Mouse (Mus musculus) limb, embryonic 12.5 days (tissue): Measurements from ENCODE around the gene Eif4enif1. TPM values are rescaled to one million over a fixed set of nuclear protein-coding genes. Genes with fewer than 3 reads are reported as not detected.
A peak's percentile ranks its signal among the peaks of the same experiment; 100 is the strongest.
"Not testable (repeated sequence)": the region's sequence is repeated elsewhere in the genome, so short reads cannot be mapped to it uniquely, and the experiment has no call there.

Experiments used
- ATAC-seq: fragments of 200-750 bp; cut with Nextera tagmentation; 2 replicates; pipeline ENCODE4 v1.8.0; 2017; ENCODE audit warnings: low read depth, moderate TSS enrichment; ENCODE audit not compliant: insufficient number of reproducible peaks, insufficient read depth, low FRiP score, low TSS enrichment
- H3K27ac ChIP-seq: fragments of 300-500 bp; sonication (generic); 2 replicates; pipeline ENCODE4 v1.5.1; 2016; ENCODE audit warnings: mild to moderate bottlenecking, moderate library complexity
- H3K27me3 ChIP-seq: fragments of 300-500 bp; sonication (generic); 2 replicates; pipeline ENCODE4 v1.6.1; 2016; ENCODE audit warnings: mild to moderate bottlenecking, moderate library complexity
- H3K36me3 ChIP-seq: fragments of 300-500 bp; sonication (generic); 2 replicates; pipeline ENCODE4 v1.6.1; 2016; ENCODE audit warnings: mild to moderate bottlenecking, moderate library complexity
- H3K4me1 ChIP-seq: fragments of 300-500 bp; sonication (generic); replicated peaks from 2 replicates; pipeline ENCODE4 v1.6.1; 2016
- H3K4me2 ChIP-seq: fragments of 300-500 bp; sonication (generic); 2 replicates; pipeline ENCODE4 v1.6.1; 2016; ENCODE audit warnings: mild to moderate bottlenecking, moderate library complexity
- H3K4me3 ChIP-seq: fragments of 300-500 bp; sonication (generic); replicated peaks from 2 replicates; pipeline ENCODE4 v1.5.1; 2016; ENCODE audit warnings: mild to moderate bottlenecking
- H3K9ac ChIP-seq: fragments of 300-500 bp; sonication (generic); replicated peaks from 2 replicates; pipeline ENCODE4 v1.6.1; 2016; ENCODE audit warnings: mild to moderate bottlenecking, moderate library complexity
- H3K9me3 ChIP-seq: fragments of 300-500 bp; sonication (generic); 2 replicates; pipeline ENCODE4 v1.6.1; 2016; ENCODE audit warnings: mild to moderate bottlenecking, moderate library complexity
- WGBS: fragments of 180-500 bp; shearing (Covaris S2); methylation state at CpG from one replicate; pipeline ENCODE4 v1.1.7; 2016; 5-methylcytosine and 5-hydroxymethylcytosine counted together
- polyA plus RNA-seq: library from polyadenylated mRNA; unstranded; fragments of >200 nt; fragmentation: Nextera tagmentation; extraction: Ambion mirVana; gene quantifications from 2 replicates; pipeline ENCODE4 v1.2.1, GENCODE M21; 2016

Gene Eif4enif1
- polyA plus RNA-seq = 66.8 and 80.7 TPM in 2 replicates

DNA sequence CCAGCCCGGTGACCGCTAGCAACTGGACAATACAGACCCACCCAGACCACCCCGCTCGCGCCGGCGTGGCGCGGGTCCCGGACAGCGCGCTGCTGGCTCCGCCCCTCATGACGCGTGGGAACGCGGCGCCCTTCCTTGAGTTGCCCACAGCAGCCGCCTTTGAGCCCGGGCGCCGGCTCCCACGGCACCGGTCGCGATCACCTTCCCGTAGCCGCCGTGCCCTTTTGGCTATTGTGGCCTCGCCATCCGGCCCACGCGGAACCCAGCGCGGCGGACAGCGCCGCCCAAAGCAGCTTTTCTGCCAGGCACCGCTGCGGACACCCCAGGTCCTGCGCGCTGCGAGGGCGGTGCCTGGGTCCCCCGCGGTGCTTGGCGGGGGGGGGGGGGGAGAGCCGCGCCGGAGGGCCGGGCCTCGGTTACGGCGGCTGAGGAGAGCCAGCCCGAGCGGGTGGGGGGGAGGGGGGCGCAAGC, at the start of gene Eif4enif1:
Gene Eif4enif1 (plus strand): TSS at position 162 of the 471 bp plus-strand sequence.
- peaks cover 27% of the 10 kb centered on the region for H3K36me3 ChIP-seq
- peak; percentile 44 for ATAC-seq
- peak within 1 kb of the TSS; percentile 44 for H3K9ac ChIP-seq
- H3K4me2 ChIP-seq = peak within 1 kb of the TSS; percentile 39
- no peaks in the 10 kb centered on the region for H3K27me3 ChIP-seq
- peak within 1 kb of the TSS; percentile 24; the same call in 1 of the 2 replicates for H3K27ac ChIP-seq
- 0 out of 2 replicates have a peak, but pooled peaks cover 5% of the 10 kb centered on the region for H3K4me1 ChIP-seq
- no peaks in the 10 kb centered on the region for H3K9me3 ChIP-seq
- peak within 1 kb of the TSS; percentile 41 for H3K4me3 ChIP-seq
- whole genome bisulfite sequencing = under 1% methylated on average over 45 of the region's 57 CpGs

DNA sequence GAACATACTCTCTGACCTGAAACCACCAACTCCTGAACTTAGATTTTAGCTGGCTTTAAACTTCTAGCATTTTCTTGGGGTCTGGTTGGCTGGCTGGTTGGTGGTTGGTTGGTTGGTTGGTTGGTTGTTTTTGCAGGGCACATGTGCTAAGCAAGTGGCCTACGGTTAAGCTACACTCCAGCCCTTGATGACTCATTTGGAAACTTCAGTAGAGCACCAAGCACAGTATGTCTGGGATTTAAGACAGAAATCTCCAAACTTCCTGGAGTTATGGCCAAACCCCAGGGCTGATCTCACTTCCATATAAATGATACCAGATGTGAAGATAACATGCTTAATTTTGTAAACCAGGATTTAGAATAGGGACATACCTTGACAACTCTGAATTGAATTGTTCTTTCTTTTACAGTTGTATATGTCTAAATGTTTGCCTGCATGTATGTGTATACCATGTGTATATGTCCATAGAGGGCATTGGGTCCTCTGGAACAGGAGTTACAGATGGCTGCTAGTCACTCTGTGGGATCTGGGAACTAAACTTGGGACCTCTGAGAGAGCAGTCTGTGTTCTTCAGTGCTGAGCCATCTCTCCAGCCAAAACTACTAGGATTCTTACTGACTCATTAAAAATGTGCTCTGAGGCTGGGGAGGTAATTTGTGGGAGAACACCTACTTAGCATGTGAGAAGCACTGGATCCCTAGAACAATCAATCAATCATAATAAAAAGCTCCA, 48.4 kb upstream of the Eif4enif1 start:
- WGBS = 72% methylated on average over 1 of the region's 1 CpGs
- peak; percentile 44; the same call in 1 of the 2 replicates for ATAC-seq
- not testable (repeated sequence) for H3K9ac ChIP-seq, H3K4me3 ChIP-seq, H3K4me2 ChIP-seq, H3K4me1 ChIP-seq, H3K27ac ChIP-seq, H3K27me3 ChIP-seq
- Histone ChIP-seq H3K36me3 (peaks cover 13% of the 10 kb centered on the region), H3K9me3 (peaks cover 19% of the 10 kb centered on the region)

DNA sequence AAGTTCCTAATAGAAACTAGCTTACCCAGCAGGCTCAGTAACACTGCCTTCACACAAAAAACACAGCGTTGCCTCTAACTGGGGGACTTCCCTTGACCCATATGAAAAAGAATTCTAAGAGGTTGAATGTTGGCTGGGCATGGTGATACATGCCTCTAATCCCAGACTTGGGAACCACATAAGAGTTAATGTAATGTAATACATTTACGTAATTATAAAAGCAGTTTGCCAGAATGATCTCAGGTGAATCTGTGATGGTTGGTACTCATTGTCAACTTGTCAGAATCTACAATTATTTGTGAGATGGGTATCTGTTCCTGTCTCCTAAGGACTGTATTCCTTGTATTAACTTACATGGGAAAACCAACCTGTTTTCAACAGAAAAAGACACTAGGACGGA, 45.2 kb upstream of the Eif4enif1 start:
- not testable (repeated sequence) for H3K27ac ChIP-seq, H3K4me1 ChIP-seq, H3K9ac ChIP-seq, H3K36me3 ChIP-seq, ATAC-seq, H3K27me3 ChIP-seq, H3K4me2 ChIP-seq, H3K4me3 ChIP-seq
- 91% methylated on average over 3 of the region's 3 CpGs for WGBS
- H3K9me3 ChIP-seq = peaks cover 15% of the 10 kb centered on the region

DNA sequence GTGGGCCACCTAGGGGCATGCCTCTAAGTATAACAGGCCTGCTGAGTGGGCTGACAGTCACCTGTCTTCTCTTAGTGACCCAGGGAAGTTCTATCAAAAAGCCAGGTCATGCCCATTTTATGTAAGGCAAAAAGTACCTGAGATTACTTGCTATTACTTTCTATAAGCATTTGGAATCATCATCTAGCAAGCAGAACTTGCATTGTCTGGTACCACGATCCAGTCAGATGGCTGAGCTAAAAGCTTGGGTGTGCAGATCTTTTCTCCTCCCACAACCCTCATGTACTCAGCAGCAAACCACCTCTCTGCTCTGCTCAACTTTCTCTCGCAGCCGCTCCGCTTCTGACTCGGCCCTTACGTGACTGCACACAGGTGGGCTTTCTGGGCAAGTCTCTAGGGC, 44.2 kb upstream of the Eif4enif1 start:
- H3K4me2 ChIP-seq, H3K27ac ChIP-seq, H3K4me1 ChIP-seq, H3K4me3 ChIP-seq, H3K27me3 ChIP-seq, H3K9ac ChIP-seq, ATAC-seq, H3K36me3 ChIP-seq: not testable (repeated sequence)
- H3K9me3 ChIP-seq = peaks cover 21% of the 10 kb centered on the region
- 93% methylated on average over 6 of the region's 6 CpGs for WGBS

DNA sequence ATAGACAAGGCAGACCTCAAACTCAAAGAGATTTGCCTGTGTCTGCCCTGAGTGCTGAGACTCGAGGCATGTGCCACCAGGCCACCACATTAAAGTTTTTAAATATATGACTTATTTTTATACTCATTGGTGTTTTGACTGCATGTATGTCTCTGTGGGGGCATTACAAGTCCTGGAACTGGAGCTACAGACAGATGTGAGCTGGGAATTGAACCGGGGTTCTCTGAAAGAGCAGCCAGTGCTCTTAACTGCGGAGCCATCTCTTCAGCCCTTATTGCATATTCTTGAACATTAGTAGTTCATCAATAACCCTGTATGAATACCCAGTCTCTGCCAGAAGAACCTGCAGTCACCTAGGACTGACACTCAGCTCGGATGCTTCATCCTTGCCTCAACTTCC, 43.4 kb upstream of the Eif4enif1 start:
- not testable (repeated sequence) for H3K36me3 ChIP-seq, ATAC-seq, H3K4me3 ChIP-seq, H3K4me1 ChIP-seq, H3K4me2 ChIP-seq, H3K27ac ChIP-seq, H3K27me3 ChIP-seq, H3K9ac ChIP-seq
- peaks cover 17% of the 10 kb centered on the region for H3K9me3 ChIP-seq
- 79% methylated on average over 4 of the region's 4 CpGs for WGBS

DNA sequence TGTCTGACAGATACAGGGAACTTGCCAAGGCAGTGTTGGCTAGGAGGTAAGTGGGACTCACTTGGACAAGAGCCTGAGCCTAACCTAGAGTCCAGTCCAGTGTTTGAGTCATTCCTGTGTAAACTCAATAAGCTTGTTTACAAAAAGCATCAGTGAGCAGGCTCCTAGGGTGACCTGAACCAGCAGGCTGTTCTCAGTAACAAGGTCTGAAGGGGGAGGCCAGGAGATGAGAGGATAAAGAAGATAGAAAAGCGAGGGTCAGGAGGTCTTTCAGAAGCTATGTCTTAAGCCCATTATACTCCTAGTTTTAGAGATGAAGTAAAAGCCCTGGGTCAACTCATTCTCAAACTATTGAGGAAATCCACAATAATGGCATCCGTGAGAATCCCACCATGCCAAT, 40.8 kb upstream of the Eif4enif1 start:
- not testable (repeated sequence) for H3K4me2 ChIP-seq, H3K4me1 ChIP-seq, H3K27ac ChIP-seq, H3K27me3 ChIP-seq, H3K4me3 ChIP-seq, H3K36me3 ChIP-seq, ATAC-seq, H3K9ac ChIP-seq
- peaks cover 17% of the 10 kb centered on the region for H3K9me3 ChIP-seq
- 66% methylated on average over 1 of the region's 2 CpGs for WGBS

DNA sequence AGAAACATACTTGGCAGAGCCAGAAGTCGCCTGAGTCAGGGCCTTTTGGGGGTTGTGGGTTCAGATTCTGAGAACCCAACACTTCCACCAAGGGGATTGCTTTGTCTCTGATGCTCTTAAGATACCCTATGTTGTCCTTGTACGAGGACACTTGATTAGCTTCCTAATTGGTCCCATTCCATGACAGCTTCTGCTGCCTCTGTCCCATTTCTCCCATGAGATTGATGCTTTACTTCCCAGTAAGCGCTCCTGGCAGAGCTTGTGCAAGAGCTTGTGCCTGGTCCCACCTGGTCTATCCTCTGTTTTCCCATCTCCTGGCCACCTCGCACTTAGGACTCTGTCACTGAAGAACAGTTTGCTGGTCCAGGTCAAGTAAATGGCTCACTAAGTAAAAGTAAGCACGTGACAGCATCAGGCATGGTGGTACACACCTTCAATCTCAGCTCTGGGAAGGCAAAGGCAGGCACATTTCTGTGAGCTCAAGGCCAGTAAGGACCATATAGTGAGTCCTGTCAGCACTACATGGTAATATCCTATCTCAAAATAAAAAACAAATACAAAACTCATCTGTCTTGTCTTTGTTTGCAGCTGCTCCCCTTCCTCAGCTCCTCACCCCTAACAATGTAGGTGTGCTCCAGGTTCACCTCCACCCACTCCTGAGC, 39.8 kb upstream of the Eif4enif1 start:
- not testable (repeated sequence) for H3K27me3 ChIP-seq, H3K36me3 ChIP-seq, H3K27ac ChIP-seq, H3K4me2 ChIP-seq, H3K9ac ChIP-seq, H3K4me3 ChIP-seq, H3K4me1 ChIP-seq
- peak; percentile 38; the same call in 1 of the 2 replicates for ATAC-seq
- 71% methylated on average over 5 of the region's 5 CpGs for WGBS
- H3K9me3 ChIP-seq = peaks cover 18% of the 10 kb centered on the region

DNA sequence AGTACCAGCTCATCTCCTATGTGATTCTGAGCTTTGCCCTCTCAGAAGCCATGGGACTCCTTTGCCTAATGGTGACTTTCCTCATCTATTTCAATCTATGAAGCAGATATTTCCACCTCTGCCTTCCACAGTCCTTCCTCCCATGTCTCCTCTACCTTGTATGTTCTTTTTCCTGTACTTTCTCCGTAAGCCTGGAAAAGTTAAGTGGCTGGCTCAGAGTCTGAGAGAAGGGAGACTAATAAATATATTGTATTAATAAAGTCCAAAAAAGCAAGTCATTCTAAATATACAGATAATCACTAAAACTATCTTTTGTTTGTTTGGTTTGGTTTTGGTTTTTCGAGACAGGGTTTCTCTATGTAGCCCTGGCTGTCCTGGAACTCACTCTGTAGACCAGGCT, 39.1 kb upstream of the Eif4enif1 start:
- ATAC-seq = not testable (repeated sequence)
- WGBS = 88% methylated on average over 2 of the region's 2 CpGs

DNA sequence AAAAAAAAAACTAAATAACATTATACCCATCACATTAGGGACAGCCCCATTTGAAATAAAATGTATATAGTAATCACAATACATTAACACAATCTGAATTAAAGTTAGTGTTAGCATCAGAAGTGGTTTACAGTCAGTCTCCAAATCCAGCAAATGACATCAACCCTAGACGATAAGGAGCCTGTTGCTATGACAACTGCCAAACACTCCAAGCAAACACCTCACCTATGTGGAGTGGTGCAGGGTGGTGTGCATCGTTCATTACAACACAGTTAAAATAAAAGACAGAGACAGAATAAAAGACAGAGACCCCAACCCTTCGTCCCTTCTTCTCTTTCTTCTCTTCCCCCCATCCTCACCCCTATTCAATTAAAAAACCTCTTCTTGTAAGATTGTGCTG, 38.5 kb upstream of the Eif4enif1 start:
- not testable (repeated sequence) for H3K9ac ChIP-seq, H3K36me3 ChIP-seq, H3K4me3 ChIP-seq, H3K4me1 ChIP-seq, H3K4me2 ChIP-seq, H3K27me3 ChIP-seq, ATAC-seq, H3K27ac ChIP-seq
- H3K9me3 ChIP-seq = peaks cover 21% of the 10 kb centered on the region
- WGBS = 55% methylated on average over 3 of the region's 3 CpGs

More for the DNA sequence above, 39.1 kb upstream of the Eif4enif1 start:
- H3K27me3 ChIP-seq, H3K36me3 ChIP-seq, H3K4me3 ChIP-seq, H3K27ac ChIP-seq, H3K4me1 ChIP-seq, H3K9ac ChIP-seq, H3K4me2 ChIP-seq: not testable (repeated sequence)
- H3K9me3 ChIP-seq = peaks cover 22% of the 10 kb centered on the region

DNA sequence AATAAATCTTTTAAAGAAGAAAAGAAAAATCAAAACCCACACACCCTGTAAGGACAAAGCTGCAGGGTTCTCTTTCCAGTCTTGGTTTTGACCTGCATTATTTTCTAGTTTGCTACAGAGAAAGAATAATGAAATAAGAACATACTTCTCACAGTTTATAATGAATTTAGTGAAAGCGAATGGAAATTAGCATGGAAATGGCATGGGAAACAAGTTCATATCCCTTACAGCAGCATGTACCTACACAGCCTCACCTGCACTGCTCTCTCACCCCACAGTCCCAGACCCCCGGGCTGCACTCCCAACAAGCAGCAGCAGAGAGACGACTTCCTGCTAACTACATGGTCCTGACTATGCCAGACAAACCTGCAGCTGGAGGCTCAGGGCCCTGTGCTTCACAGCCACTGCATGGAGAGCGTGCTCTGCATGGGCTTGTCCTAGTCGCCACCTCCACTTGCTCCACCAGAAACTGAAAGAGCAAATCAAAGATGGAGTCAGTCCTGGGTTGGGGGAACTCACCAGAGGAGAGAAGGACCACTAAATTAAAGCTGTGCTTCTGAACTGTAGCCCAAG, 36.9 kb upstream of the Eif4enif1 start:
- peaks cover 21% of the 10 kb centered on the region for H3K9me3 ChIP-seq
- H3K4me1 ChIP-seq, H3K36me3 ChIP-seq, H3K4me2 ChIP-seq, H3K27me3 ChIP-seq, H3K4me3 ChIP-seq, H3K9ac ChIP-seq, H3K27ac ChIP-seq: not testable (repeated sequence)
- 71% methylated on average over 3 of the region's 5 CpGs for WGBS
- ATAC-seq = peak; percentile 2; the same call in 1 of the 2 replicates

DNA sequence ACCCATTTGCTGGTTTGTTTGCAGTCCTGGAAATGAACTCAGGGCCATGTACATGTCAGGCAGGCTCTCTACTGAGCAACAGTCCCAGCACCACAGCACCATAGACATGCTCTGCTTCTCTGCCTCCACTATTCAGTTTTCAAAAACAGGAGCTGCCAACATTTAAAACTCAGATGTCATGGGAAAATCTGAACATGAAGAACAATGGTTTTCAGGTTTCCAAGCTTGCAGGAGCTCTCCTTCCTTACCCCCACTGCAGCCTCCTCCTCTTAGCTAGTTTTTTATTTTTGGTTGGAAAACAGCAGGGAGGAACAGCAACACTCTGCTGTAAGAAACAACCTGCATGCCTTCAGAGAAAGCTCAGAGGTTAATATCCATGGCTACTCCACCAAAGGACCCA, 35.9 kb upstream of the Eif4enif1 start:
- not testable (repeated sequence) for H3K4me1 ChIP-seq, H3K4me3 ChIP-seq, ATAC-seq, H3K9ac ChIP-seq, H3K27me3 ChIP-seq, H3K27ac ChIP-seq, H3K36me3 ChIP-seq, H3K4me2 ChIP-seq
- H3K9me3 ChIP-seq = peaks cover 20% of the 10 kb centered on the region
